Mouse (Mus musculus) heart, postnatal 0 days (tissue): ENCODE results near the gene Scamp5. TPM values are rescaled to one million over a fixed set of nuclear protein-coding genes. Genes with fewer than 3 reads are reported as not detected.

Experiments
- ATAC-seq: fragments of 200-750 bp; cut with Nextera tagmentation; 2 replicates; pipeline ENCODE4 v1.8.0; 2017; ENCODE audit warnings: low read depth, moderate number of reproducible peaks, moderate library complexity; ENCODE audit not compliant: insufficient read depth
- DNase-seq: peaks from one replicate; pipeline ENCODE4 v3.0.0-alpha.2; 2016; ENCODE audit warnings: low spot score
- H3K27ac ChIP-seq: fragments of 300-500 bp; sonication (generic); 2 replicates; pipeline ENCODE4 v1.5.1; 2014; ENCODE audit warnings: low read depth, mild to moderate bottlenecking
- H3K27me3 ChIP-seq: fragments of 300-500 bp; sonication (generic); 2 replicates; pipeline ENCODE4 v1.6.1; 2014; ENCODE audit warnings: low read length, mixed read lengths; ENCODE audit not compliant: control insufficient read depth, insufficient read depth
- H3K36me3 ChIP-seq: fragments of 300-500 bp; sonication (generic); replicated peaks from 2 replicates; pipeline ENCODE4 v1.6.1; 2014; ENCODE audit warnings: low read length, mixed read lengths; ENCODE audit not compliant: control insufficient read depth, insufficient read depth
- H3K4me1 ChIP-seq: fragments of 300-500 bp; sonication (generic); 2 replicates; pipeline ENCODE4 v1.6.1; 2014; ENCODE audit warnings: antibody characterized with exemption; ENCODE audit not compliant: control insufficient read depth, insufficient read depth
- H3K4me2 ChIP-seq: fragments of 300-500 bp; sonication (generic); 2 replicates; pipeline ENCODE4 v1.6.1; 2014; ENCODE audit warnings: low read depth, mild to moderate bottlenecking, low read length, moderate library complexity
- H3K4me3 ChIP-seq: fragments of 300-500 bp; sonication (generic); 2 replicates; pipeline ENCODE4 v1.5.1; 2014; ENCODE audit warnings: low read depth, low read length
- H3K9ac ChIP-seq: fragments of 300-500 bp; sonication (generic); replicated peaks from 2 replicates; pipeline ENCODE4 v1.6.1; 2014; ENCODE audit warnings: low read depth, low read length, mixed read lengths
- H3K9me3 ChIP-seq: fragments of 300-500 bp; sonication (generic); replicated peaks from 2 replicates; pipeline ENCODE4 v1.6.1; 2016; ENCODE audit warnings: low read length; ENCODE audit not compliant: control insufficient read depth
- CTCF ChIP-seq: IDR thresholded peaks from 2 replicates; pipeline ENCODE4 v1.5.1; 2016; ENCODE audit warnings: antibody characterized with exemption, control low read depth, low read depth
- EP300 ChIP-seq: IDR thresholded peaks from 2 replicates; pipeline ENCODE4 v1.6.1; 2016; ENCODE audit warnings: antibody characterized with exemption, low read depth
- WGBS: fragments of 180-500 bp; shearing (Covaris S2); extraction: QIAGEN DNeasy Blood & Tissue Kit; methylation state at CpG from one replicate; pipeline ENCODE4 v1.1.7; 2014; 5-methylcytosine and 5-hydroxymethylcytosine counted together
- polyA plus RNA-seq: library from polyadenylated mRNA; unstranded; fragments of >200 nt; fragmentation: Nextera tagmentation; extraction: Ambion mirVana; gene quantifications from 2 replicates; pipeline ENCODE4 v1.2.1, GENCODE M21; 2015
- total RNA-seq: library from RNA; depleted of rRNA; stranded (reverse); fragments of >200 nt; gene quantifications from 2 replicates; pipeline ENCODE4 v1.2.3, GENCODE M21; 2014; ENCODE audit warnings: low replicate concordance; rRNA removed

Scamp5 gene
- total and polyA plus RNA-seq, 2 experiments from 2014 or later = 7.0 to 16.1 TPM

GRCm38 (mm10) chr9:57392892-57393291 lies 75.0 kb downstream of the Scamp5 start:
- no peak overlapping the region for H3K4me3 ChIP-seq
- no peaks in the 10 kb centered on the region for H3K27me3 ChIP-seq
- 60% methylated on average over 1 of the region's 1 CpGs for WGBS
- no peak overlapping the region for H3K4me2 ChIP-seq
- H3K9ac ChIP-seq = no peak overlapping the region
- ATAC-seq (no peak), DNase-seq (no peak)
- no peaks in the 10 kb centered on the region for H3K4me1 ChIP-seq
- 0 out of 2 replicates have a peak, but pooled peaks cover 4% of the 10 kb centered on the region for H3K9me3 ChIP-seq
- TF ChIP-seq EP300 (no peak), CTCF (no peak)
- no peaks in the 10 kb centered on the region for H3K36me3 ChIP-seq
- H3K27ac ChIP-seq = no peak overlapping the region

Other genes starting within 250 kb of the Scamp5 start
- not detected in 2 replicates for gene Trcg1, start 231.5 kb downstream of the Scamp5 start, total RNA-seq
- not detected in 2 replicates for gene Trcg1, start 231.5 kb downstream of the Scamp5 start, polyA plus RNA-seq
- gene 1700017B05Rik, start 205.4 kb downstream of the Scamp5 start, total RNA-seq = 11.0 and 16.3 TPM in 2 replicates
- 5.6 and 6.2 TPM in 2 replicates for gene 1700017B05Rik, start 205.4 kb downstream of the Scamp5 start, polyA plus RNA-seq
- 14.0 and 14.1 TPM in 2 replicates for gene Ppcdc, start 27.9 kb downstream of the Scamp5 start, total RNA-seq
- 14.1 and 14.3 TPM in 2 replicates for gene Ppcdc, start 27.9 kb downstream of the Scamp5 start, polyA plus RNA-seq
- gene Rpp25, start 36.0 kb upstream of the Scamp5 start, total RNA-seq = 13.8 and 21.3 TPM in 2 replicates
- 11.3 and 15.0 TPM in 2 replicates for gene Rpp25, start 36.0 kb upstream of the Scamp5 start, polyA plus RNA-seq
- gene Cox5a, start 53.2 kb upstream of the Scamp5 start, total RNA-seq = 1,146 and 1,154 TPM in 2 replicates
- 4,139 and 4,337 TPM in 2 replicates for gene Cox5a, start 53.2 kb upstream of the Scamp5 start, polyA plus RNA-seq
- gene Fam219b, start 69.5 kb upstream of the Scamp5 start, total RNA-seq = 4.5 and 9.2 TPM in 2 replicates
- gene Fam219b, start 69.5 kb upstream of the Scamp5 start, polyA plus RNA-seq = 8.0 and 8.8 TPM in 2 replicates
- gene Mpi, start 84.7 kb upstream of the Scamp5 start, total RNA-seq = 130 TPM in 2 replicates
- 97.7 and 99.1 TPM in 2 replicates for gene Mpi, start 84.7 kb upstream of the Scamp5 start, polyA plus RNA-seq
- gene Scamp2, start 92.9 kb upstream of the Scamp5 start, total RNA-seq = 42.1 and 91.7 TPM in 2 replicates
- gene Scamp2, start 92.9 kb upstream of the Scamp5 start, polyA plus RNA-seq = 45.9 and 46.5 TPM in 2 replicates
- gene Ulk3, start 121.4 kb upstream of the Scamp5 start, total RNA-seq = 28.1 and 189 TPM in 2 replicates
- 6.6 and 8.0 TPM in 2 replicates for gene Ulk3, start 121.4 kb upstream of the Scamp5 start, polyA plus RNA-seq
- not detected in 2 replicates for gene Cplx3, start 138.2 kb upstream of the Scamp5 start, total RNA-seq
- 0.07 TPM in 1 of 2 replicates, not detected in the other for gene Cplx3, start 138.2 kb upstream of the Scamp5 start, polyA plus RNA-seq
- gene Lman1l, start 152.7 kb upstream of the Scamp5 start, total RNA-seq = 0.15 TPM in 1 of 2 replicates, not detected in the other
- not detected in 2 replicates for gene Lman1l, start 152.7 kb upstream of the Scamp5 start, polyA plus RNA-seq
- 44.6 and 54.2 TPM in 2 replicates for gene Csk, start 185.6 kb upstream of the Scamp5 start, total RNA-seq
- gene Csk, start 185.6 kb upstream of the Scamp5 start, polyA plus RNA-seq = 10.8 and 13.9 TPM in 2 replicates
- gene Cyp1a2, start 215.6 kb upstream of the Scamp5 start, total RNA-seq = not detected in 2 replicates
- not detected in 2 replicates for gene Cyp1a2, start 215.6 kb upstream of the Scamp5 start, polyA plus RNA-seq
- not detected in 2 replicates for gene Cyp1a1, start 219.9 kb upstream of the Scamp5 start, total RNA-seq
- gene Cyp1a1, start 219.9 kb upstream of the Scamp5 start, polyA plus RNA-seq = 0.05 TPM in 1 of 2 replicates, not detected in the other
- 3.7 and 4.8 TPM in 2 replicates for gene Edc3, start 240.5 kb upstream of the Scamp5 start, total RNA-seq
- gene Edc3, start 240.5 kb upstream of the Scamp5 start, polyA plus RNA-seq = 9.5 and 10.6 TPM in 2 replicates